Mouse (Mus musculus) erythroblast, embryonic 14.5 days (primary cell): Measurements from ENCODE around the gene Cyp3a16.

Experiments used
- GATA1 ChIP-seq: IDR thresholded peaks from 2 replicates; pipeline ENCODE4 v1.6.1; 2012; ENCODE audit warnings: low read length, inconsistent platforms, mixed read lengths
- TAL1 ChIP-seq: IDR thresholded peaks from 3 replicates; pipeline ENCODE4 v1.6.1; 2012; ENCODE audit warnings: low read length, inconsistent platforms, mixed read lengths

GRCm38 (mm10) chr5:145490300-145490699 lies 20.8 kb upstream of the Cyp3a16 start:
- TF ChIP-seq GATA1 = no peak
- no peak for TF ChIP-seq TAL1
